Mouse (Mus musculus) spleen, embryonic (tissue): ENCODE measurements around the gene Tpst1.

Experiments
- CTCF ChIA-PET: fragments of 350-600 bp; sonication (Branson Sonifier 250); formaldehyde crosslinking; loops from one replicate; lab custom pipeline; 2022; lab: Charles Lee

The Tpst1 gene

DNA sequence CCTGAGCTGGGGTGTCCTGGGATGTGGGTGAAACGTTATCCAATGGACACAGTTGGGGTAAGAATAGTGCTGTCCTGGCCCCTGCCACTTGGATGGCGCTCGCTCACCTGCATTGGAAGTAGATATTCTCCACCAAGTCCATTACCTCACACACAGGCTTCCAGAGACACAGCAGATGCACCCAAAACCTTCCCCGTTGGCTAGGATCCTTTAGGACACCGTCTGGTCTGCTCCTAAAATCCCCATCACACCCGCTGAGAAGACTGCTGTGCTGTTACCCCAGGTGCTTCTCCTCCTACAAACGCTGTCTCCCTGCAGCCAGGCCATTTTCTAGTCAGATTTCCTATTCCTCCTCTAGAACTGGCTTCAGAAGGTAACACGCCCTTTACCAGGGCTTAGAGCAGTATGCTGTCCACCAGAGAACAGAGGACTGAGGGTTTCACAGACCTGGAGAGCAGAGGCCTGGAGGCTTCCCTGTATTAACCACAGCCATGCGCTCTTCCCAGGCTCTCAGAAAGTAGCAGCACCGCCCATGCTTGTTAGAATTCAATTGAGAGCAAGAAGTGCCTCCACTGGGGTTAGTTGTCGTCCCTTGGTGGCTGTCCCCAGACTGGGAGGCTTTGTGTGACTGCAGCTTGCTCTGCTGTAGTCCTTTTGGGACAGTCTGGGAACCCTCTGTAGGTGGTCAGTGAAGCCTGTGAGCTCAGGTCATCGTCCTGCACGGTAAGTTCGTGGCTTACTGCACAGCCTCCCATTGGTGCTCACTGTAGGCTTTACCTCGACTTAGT, 21.9 kb upstream of the Tpst1 start:
- CTCF ChIA-PET = interaction anchor here (0.6 kb wide), 1 partner anchor 439 kb away, joined by 7 read pairs; no protein-coding TSS in a partner anchor

DNA sequence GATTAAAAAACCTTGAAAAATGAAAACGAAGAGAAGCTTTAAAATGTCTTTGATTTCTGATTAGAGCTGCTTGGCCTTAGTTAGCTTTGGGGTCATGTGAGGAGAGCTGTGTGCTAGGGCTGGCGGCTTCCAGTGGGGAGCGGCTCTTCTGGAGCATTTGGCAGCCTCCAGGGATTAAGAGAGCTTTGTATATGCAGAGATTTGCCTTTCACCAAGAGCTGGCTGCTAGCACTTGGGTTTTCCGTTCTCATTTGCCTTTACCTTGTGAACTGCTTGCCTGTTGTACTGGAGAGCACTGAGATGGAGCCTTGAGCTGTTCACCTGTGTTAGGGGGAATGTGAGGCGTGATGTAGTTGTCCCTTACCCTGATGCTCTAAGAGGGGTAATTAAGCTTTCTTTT, 20.6 kb upstream of the Tpst1 start:
- CTCF ChIA-PET = interaction anchor here (0.6 to 1.4 kb wide), 3 partner anchors 23 to 274 kb away, joined by 3 to 4 read pairs (median 3); no protein-coding TSS in a partner anchor

DNA sequence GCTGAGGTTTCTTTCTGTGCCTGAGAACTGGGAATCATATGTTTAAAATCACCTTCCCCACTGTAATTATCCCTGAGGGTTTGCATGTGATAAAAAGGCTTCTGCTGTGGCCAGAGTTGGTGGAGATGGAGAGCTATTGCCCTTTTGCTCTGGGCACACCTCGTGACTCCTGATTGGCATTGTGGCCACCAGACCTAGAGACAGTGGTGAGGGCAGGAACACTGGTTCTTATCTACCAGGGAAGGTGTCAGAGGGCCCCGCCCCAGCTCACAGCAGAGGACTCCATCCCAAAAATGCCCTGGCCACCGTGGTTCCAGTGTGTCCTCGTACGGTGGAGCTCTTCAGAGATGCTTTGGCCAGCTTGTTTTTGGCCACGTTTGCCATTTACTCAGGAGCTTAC, 20.2 kb upstream of the Tpst1 start:
- CTCF ChIA-PET = interaction anchor here (0.6 to 1.4 kb wide), 2 partner anchors 88 to 274 kb away, joined by 3 to 4 read pairs; no protein-coding TSS in a partner anchor

DNA sequence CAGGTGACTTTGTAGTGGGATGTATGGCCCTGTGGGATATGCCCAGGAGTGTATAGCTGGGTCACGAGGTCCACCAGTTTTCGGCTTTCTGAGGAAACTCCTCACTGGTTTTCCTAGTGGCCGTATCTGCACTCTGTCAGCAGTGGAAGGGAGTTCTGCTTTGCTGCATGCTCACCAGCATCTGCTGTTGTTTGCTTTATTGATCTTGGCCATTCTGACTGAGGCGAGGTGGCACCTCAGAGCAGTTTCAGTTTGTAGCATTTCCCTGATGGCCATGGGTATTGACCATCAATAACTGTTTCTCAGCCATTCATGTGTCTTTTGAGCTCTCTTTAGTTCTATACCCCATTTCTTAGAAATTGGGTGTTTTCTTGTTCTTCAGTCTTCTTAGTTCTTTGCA, 17.4 kb upstream of the Tpst1 start:
- CTCF ChIA-PET = interaction anchor here (1.2 to 1.9 kb wide), 2 partner anchors 11 to 23 kb away, joined by 5 read pairs; no protein-coding TSS in a partner anchor

DNA sequence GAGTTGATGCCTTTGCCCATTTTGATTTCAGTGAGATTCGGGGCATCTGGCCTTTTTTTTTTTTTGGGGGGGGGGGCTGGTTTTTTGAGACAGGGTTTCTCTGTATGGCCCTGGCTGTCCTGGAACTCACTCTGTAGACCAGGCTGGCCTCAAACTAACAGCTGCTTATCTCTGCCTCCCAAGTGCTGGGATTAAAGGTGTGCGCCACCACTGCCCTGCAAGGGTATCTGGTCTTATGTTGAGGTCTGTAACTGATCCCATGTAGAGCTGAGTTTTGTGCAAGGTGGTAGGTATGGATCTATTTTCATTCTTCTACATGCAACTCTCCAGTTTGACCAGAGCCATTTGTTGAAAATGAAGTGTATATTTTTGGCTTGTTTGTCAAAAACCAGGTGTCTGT, 16.8 kb upstream of the Tpst1 start:
- CTCF ChIA-PET = interaction anchor here (0.6 to 1.9 kb wide), 3 partner anchors 11 to 84 kb away, joined by 3 to 5 read pairs (median 5); no protein-coding TSS in a partner anchor

DNA sequence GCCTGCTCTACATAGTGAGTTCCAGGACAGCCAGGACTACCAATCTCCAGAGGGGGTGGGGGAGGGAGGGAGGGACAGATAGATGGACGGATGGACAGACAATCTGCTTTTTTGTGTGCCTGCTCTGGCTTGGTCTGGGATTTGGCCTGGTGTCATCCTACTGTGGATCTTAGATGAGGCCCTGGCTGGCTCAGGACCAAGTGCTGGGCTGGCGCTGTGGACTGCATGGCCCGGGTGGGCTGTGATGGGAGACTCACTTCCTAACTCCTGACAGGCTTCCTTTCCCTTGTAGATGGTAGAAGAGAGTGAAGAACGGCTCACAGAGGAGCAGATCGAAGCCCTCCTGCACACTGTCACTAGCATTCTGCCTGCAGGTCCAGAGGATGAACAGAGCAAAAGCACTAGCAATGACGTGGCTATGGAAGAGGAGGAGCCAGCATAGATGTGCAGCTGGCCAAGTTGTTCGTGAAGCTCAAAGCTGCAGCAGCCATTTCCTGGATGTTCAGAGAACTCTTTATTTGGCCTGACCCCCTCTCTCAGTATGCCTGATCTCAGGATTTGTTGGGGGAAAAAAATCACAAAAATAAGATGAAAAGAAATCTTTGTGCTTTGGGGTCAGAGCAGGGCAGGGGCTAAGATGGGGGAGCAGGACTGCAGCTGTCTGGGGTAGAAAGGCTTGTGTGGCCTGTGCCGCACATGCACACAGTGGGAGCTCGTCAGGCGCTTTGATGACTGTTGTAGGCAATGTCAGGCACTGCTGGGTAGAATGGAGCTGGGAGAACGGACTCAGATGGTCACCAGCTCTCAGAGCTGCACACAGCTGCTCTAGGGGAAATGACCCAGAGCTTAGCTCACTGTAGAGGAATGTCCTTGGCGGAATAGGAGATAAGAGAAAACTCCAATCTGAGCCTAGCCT, 13.5 kb upstream of the Tpst1 start:
- CTCF ChIA-PET = no interaction called here

DNA sequence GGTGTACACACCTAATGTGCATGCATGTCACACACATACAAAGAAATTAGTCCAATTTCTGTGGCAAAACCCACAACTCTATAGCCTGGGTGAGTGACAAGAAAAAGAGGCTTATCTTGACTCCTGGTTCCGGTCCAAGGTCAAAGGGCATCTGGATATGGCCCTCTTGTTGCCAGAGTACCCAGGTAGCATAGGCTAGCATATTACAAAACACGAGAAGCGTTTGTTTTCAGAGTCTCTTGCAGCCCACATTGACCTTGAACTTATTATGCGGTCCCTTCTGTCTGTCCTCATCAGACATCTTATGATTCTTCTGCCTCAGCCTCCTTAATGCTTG, 12.8 kb upstream of the Tpst1 start:
- CTCF ChIA-PET = no interaction called here

DNA sequence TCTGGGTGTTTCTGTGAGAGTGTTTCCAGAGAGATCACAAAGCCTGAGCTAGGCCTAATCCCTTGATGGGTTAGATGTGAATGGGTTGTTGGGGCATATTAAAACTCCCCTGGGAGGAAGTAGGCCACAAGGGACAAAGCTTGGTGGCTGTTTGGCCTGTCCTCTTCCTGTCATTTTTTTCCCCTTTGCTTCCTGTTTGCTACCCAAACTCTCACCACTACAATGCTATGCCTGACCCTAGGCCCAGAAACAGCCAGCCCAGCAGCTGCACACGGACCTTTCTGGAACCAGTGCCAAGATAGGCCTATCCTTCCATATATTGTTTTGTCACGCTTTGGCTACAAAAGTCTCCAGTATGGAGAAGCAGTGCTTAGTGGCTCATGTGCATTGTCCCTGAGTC, 11.0 kb upstream of the Tpst1 start:
- CTCF ChIA-PET = no interaction called here

DNA sequence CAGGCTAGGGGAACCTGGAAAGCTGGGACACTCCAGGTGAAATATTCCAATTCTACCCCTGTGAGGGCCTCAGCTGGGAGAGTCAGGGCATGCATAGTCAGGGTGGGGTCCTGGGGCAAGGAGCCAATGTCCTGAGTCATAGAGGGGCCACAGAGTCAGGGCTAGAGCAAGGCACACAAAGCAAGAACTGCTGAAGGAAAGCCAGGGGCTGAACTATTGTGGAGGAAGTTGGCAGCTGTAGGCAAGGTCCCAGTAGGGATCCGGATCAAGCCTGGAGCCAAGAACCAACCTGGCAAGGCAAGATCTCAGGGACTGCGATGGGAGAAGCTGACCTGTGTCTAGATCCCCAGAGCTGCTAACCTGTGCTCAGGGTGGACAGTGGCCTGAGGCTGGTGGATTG, 9.4 kb upstream of the Tpst1 start:
- CTCF ChIA-PET = interaction anchor here (1.0 kb wide), 1 partner anchor 9 kb away, joined by 3 read pairs; no protein-coding TSS in a partner anchor

DNA sequence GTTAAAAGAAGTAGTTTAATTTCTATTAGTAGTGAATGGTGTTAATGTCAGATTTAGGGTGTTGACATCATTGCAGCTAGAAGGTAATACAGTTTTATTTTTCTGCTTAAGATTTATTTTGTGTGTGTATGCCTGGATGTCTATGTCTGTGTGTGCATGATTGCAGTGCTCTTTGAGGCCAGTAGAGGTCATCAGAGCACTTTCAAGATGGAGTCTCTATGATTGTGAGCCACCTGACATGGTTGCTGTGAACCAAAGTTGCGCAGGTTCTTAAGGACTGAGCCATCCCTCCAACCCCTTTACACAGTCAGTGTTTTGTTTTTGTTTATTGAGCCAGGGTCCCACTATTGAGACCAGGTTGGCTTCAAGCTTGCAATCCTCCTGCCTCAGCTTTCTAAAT, 7.5 kb upstream of the Tpst1 start:
- CTCF ChIA-PET = interaction anchor here (1.1 kb wide), 1 partner anchor 16 kb away, joined by 3 read pairs; no protein-coding TSS in a partner anchor

DNA sequence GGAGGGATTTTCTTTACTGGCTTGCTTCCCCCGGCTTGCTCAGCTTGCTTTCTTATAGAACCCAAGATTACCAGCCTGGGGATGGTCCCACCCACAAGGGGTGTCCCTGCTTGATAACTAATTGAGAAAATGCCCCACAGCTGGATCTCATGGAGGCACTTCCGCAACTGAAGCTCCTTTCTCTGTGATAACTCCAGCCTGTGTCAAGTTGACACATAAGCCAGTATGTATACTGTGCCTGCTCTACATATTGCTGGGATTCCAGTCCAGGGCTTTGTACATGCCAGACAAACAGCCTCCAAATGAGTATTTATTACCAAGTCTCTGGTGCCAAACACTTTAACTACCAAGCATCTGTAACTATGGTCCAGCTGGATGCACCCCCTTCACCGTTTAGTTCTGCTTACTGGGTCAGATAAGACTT, 5.3 kb upstream of the Tpst1 start:
- CTCF ChIA-PET = no interaction called here

DNA sequence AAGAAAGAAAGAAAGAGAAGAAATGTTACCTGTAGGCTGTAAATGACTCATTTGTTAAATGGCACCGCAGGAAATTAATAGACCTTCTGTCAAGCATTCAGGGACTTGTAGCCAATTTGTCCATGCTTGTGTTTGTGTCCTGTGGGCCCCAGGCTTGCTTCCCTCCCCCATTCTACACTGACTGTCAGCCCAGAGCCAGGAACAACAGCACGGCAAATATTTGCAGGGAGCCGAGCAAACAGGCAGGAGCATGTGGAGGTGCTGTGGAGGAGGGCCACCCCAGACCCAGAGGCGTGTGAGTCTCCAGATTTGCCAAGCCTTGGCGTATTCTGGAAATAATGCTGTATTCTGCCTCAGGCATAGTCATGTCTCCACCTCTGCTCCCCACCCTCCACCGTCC, 1.4 kb downstream of the Tpst1 start:
- CTCF ChIA-PET = no interaction called here

DNA sequence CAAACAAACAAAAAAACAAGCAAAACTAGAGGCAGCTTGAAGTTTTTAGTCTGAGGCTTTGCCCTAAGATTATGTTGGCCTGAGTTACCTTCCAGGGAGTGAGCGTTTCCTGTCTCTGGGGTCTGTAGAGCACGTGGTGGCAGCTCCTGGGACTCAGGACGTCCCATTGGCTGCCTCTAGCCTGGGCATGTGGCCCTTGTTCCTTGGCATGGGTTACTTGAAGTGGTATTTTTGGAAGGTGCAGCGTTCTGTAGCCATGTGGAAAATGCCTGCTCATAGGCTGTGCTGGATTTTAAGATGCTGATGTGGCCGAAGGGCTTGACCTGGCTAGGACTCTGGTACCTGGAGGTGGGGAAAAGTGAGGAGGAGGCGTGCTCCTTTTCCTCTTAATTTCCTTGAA, 3.3 kb downstream of the Tpst1 start:
- CTCF ChIA-PET = no interaction called here

DNA sequence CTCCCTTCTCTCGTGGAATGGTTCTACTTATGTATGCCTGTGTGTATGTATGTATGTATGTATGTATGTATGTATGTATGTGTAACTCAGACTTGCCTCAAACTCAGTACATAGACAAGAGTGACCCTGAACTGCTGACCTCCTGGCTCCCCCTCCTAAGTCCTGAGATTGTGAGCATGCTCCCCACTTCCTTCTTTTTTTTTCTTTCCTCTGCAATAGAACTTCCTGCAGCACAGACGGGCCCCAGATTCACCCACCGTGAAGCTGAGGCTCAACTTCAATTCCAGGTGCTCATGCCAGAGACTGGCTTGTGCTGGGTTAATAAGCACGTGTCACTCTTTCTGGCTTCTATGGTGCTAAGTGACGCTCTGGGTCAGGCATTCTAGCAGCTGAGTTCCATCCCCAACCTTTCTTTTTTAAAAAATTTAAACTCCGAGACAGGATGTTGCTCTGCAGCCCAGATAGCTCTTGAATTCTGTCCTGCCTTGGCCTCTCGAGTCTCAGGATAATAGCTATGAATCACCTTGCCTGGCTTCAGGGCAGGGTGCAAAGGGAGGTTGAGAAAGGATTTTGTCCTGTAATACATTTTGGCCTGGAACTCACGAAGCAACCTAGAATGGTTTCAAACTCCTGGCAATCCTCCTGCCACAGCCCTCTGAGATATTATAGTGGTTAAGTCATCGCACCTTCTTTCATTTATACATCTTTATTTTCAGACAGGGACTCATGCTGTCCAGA, 5.1 kb downstream of the Tpst1 start:
- CTCF ChIA-PET = interaction anchor here (0.5 to 0.7 kb wide), 2 partner anchors 22 to 220 kb away, joined by 3 to 5 read pairs; no protein-coding TSS in a partner anchor

DNA sequence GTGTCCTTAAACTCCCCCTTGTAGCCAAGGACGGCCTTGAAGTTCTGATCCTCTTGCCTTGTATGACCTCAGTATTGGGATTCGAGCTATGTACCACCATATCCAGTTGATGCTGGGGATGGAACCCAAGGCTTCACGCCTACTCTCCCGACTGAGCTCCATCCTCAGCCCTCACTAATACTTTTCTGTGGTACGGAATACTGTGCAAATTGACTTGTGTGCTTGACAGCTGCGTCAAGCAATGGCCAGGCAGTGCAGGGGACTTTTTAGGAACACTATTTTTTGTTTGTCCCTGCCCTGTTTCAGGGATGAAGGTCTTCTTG, 5.7 kb downstream of the Tpst1 start:
- CTCF ChIA-PET = interaction anchor here (0.7 kb wide), 1 partner anchor 22 kb away, joined by 5 read pairs; no protein-coding TSS in a partner anchor

DNA sequence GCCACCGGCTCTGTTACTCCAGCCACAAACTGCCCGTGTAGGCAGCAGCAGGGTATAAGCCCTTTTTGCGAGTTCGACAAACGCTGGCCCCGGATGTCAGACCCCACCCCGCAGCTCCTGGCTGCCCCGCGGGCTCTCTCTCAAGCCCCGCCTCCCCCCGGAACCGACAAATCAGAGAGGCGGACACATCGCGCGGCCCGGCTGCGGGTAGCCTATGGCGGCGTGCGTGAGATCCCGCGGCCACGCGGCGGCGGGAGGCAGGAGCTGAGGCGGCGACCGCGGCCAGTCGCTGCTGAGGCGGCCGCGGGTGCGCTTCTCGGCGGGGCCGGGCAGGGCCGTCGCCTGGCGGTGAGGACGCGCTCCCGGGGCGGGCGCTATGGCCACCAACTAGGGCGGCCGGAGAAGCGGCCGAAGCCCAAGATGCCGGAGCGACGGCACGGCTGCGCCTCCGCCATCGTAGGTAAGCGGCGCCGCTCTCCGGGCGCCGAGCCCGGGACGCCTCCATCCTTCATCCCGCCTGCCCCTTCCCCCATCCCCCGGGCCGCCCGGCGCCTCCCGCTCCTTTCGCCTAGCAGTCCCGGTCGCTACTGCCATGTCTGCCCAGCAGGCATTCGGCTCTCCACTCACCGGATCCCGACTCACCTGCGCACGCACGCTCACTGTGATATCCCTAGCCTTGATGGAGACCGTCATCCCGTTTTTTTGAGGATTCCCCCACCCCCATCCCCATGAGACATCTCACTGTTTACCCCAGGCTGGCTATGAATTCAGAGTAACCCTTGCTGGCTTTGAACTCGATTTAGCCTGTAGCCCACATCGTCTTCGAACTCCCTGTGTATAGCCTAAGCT, 6.3 kb downstream of the Tpst1 start:
- CTCF ChIA-PET = interaction anchor here (0.6 kb wide), 1 partner anchor 63 kb away, joined by 3 read pairs; no protein-coding TSS in a partner anchor

DNA sequence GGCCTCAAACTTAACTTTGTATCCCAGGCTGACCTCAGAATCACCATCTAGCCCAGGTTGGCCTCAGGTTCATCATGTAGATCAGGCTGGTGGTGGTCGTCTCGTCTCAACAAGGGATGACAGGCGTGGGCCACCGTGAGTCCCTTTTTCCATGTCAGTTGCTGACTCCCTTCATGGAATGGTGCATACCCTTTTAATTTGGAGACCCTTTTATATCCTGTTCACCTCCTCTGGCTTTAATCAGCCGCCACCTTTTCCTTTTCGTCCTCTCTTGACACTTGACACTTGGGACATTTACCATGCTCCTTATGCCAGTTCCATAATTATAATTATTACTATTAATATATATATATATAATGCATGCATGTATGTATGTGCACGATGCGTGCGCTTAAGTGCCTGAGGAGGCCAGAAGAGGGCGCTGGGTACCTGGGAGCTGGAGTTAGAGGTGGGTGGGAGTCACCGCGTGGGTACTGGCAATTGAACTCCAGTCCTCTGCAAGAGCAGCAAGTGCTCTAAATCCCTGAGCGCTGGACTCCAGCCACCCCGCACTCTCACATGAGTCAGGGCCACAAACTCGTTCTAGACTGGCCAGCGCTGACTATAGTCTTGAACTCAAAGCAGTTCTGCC, 7.0 kb downstream of the Tpst1 start:
- CTCF ChIA-PET = interaction anchor here (0.6 kb wide), 1 partner anchor 62 kb away, joined by 3 read pairs; no protein-coding TSS in a partner anchor

DNA sequence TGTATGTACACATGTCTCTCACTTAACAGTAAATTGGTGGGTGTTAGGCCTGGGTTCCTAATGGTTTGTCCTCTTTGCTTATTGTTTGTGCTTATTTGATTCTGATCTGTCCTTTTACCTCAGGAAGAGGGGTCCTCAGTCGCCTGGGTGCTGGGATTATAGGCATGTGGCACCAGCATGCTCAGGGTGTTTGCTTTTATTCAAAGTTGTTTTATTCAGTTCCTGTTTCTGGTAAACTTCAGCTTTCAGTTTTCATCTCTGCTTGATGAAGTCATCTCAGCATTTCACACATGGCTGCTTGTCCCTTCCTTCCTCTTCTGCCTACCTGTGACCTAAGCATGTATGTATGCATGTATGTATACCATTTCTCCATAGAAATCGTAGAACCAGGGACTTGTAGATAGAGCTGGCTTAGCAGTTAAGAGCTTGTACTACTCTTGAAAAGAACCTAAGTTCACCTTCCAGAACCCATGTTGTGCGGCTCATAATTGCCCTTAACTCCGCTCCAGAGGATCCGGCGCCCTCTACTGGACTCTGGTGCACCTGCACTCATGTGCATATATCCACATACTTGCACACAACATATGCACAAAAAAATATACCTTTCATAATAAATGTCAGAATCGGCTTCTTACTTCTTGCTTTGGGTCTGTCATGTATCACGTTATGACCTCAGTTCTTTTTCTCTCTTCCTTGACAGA, 8.2 kb downstream of the Tpst1 start:
- CTCF ChIA-PET = no interaction called here

DNA sequence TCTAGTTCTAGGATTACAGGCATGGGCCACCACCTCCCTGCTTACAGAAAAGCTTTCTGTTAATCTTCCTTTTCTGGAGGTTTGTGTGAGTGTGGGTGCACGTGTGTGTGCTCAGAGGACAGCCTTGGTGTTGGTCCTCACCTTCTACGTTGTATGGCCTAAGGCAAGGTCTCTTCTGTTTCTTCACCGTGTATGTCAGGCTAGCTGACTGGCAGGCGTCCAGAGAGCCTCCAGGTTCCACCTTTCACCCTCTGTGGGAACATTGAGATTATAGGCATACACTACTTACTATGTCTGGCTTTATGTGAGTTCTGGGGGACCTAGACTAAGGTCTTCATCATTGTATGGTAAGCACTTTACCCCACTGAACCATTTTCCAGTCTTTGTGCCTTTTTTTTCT, 9.3 kb downstream of the Tpst1 start:
- CTCF ChIA-PET = no interaction called here
